Mouse (Mus musculus) CH12.LX (cell line): ENCODE results near the gene Zc3h10. TPM values are rescaled to one million over a fixed set of nuclear protein-coding genes. Genes with fewer than 3 reads are reported as not detected.
A peak's percentile ranks its signal among the peaks of the same experiment; 100 is the strongest.

ENCODE experiments used
- DNase-seq: peaks from one replicate; pipeline ENCODE4 v3.0.0-alpha.2; 2013; ENCODE audit errors: extremely low read depth
- H3K27ac ChIP-seq: 2 replicates; pipeline ENCODE4 v1.5.1; 2012; ENCODE audit warnings: low read depth, mild to moderate bottlenecking, control low read depth, moderate library complexity; ENCODE audit not compliant: insufficient read depth
- H3K27me3 ChIP-seq: replicated peaks from 2 replicates; pipeline ENCODE3; 2012; ENCODE audit warnings: inconsistent platforms
- H3K36me3 ChIP-seq, 2 experiments: replicated peaks in 1 of 2; 2 replicates each; pipeline versions ENCODE3 to v1.6.1; 2012; ENCODE audit warnings: inconsistent platforms in 1 of 2, low read length in 1 of 2, mild to moderate bottlenecking in 1 of 2, mixed read lengths in 1 of 2, moderate library complexity in 1 of 2; ENCODE audit not compliant: control insufficient read depth in 1 of 2, insufficient read depth in 1 of 2
- H3K4me1 ChIP-seq, 2 experiments: 2 replicates each; pipeline ENCODE4 v1.6.1; 2012; ENCODE audit warnings: inconsistent platforms in 1 of 2, moderate library complexity in 1 of 2; ENCODE audit not compliant: insufficient read depth in 2 of 2, control insufficient read depth in 1 of 2
- H3K4me2 ChIP-seq: 2 replicates; pipeline ENCODE4 v1.6.1; 2012; ENCODE audit warnings: low read depth, mild to moderate bottlenecking, control low read depth; ENCODE audit not compliant: poor library complexity, insufficient read depth, severe bottlenecking
- H3K4me3 ChIP-seq, 3 experiments: fragments of 150-350 bp in 1 of 3; sonication (generic) in 1 of 3; replicated peaks in 1 of 3; 2 replicates each; pipeline versions ENCODE3 to v1.5.1; 2011 to 2012; ENCODE audit warnings: low read depth in 2 of 3, low read length in 2 of 3, mild to moderate bottlenecking in 2 of 3, moderate library complexity in 2 of 3, control low read depth in 1 of 3, improper control_type of control experiment in 1 of 3, inconsistent platforms in 1 of 3, mixed read lengths in 1 of 3; ENCODE audit not compliant: poor library complexity in 1 of 3
- H3K79me2 ChIP-seq: replicated peaks from 2 replicates; pipeline ENCODE4 v1.6.1; 2012; ENCODE audit warnings: mild to moderate bottlenecking, moderate library complexity; ENCODE audit not compliant: control insufficient read depth, poor library complexity, insufficient read depth, severe bottlenecking; ENCODE audit errors: extremely low read depth
- H3K9ac ChIP-seq: 2 replicates; pipeline ENCODE4 v1.6.1; 2012; ENCODE audit warnings: low read depth, mild to moderate bottlenecking, control low read depth, moderate library complexity; ENCODE audit not compliant: insufficient read depth
- H3K9me3 ChIP-seq: replicated peaks from 2 replicates; pipeline ENCODE3; 2012; ENCODE audit warnings: low read length, inconsistent platforms, mixed read lengths
- BHLHE40 ChIP-seq: IDR thresholded peaks from 2 replicates; pipeline ENCODE4 v1.6.1; 2011; ENCODE audit warnings: mild to moderate bottlenecking, low read depth, low read length, improper control_type of control experiment
- CHD1 ChIP-seq: IDR thresholded peaks from 2 replicates; pipeline ENCODE4 v1.6.1; 2012; ENCODE audit warnings: low read depth, low read length, improper control_type of control experiment, inconsistent platforms
- ELF1 ChIP-seq: IDR thresholded peaks from 2 replicates; pipeline ENCODE4 v1.6.1; 2014; ENCODE audit warnings: low read depth, mild to moderate bottlenecking, inconsistent platforms, low read length, improper control_type of control experiment
- EP300 ChIP-seq: IDR thresholded peaks from 2 replicates; pipeline ENCODE4 v1.6.1; 2011; ENCODE audit warnings: low read length, improper control_type of control experiment
- ETS1 ChIP-seq: conservative IDR thresholded peaks from 2 replicates; pipeline ENCODE4 v1.6.1; 2012; ENCODE audit warnings: low read depth, mild to moderate bottlenecking, inconsistent platforms, low read length, improper control_type of control experiment, moderate library complexity
- HCFC1 ChIP-seq: IDR thresholded peaks from 2 replicates; pipeline ENCODE4 v1.6.1; 2012; ENCODE audit warnings: low read depth, mild to moderate bottlenecking, inconsistent platforms, low read length, improper control_type of control experiment
- IRF4 ChIP-seq: IDR thresholded peaks from 2 replicates; pipeline ENCODE4 v1.6.1; 2014; ENCODE audit warnings: low read depth, mild to moderate bottlenecking, inconsistent platforms, low read length, improper control_type of control experiment
- JUN ChIP-seq: IDR thresholded peaks from 2 replicates; pipeline ENCODE4 v1.6.1; 2011; ENCODE audit warnings: low read depth, mild to moderate bottlenecking, low read length, improper control_type of control experiment, moderate library complexity; ENCODE audit not compliant: insufficient read depth
- KAT2A ChIP-seq: IDR thresholded peaks from 2 replicates; pipeline ENCODE4 v1.6.1; 2012; ENCODE audit warnings: low read length, improper control_type of control experiment, inconsistent platforms; ENCODE audit not compliant: insufficient replicate concordance
- MAFK ChIP-seq: IDR thresholded peaks from 2 replicates; pipeline ENCODE4 v1.6.1; 2011; ENCODE audit warnings: low read length, improper control_type of control experiment; ENCODE audit not compliant: insufficient replicate concordance
- MEF2A ChIP-seq: IDR thresholded peaks from 2 replicates; pipeline ENCODE4 v1.6.1; 2014; ENCODE audit warnings: low read depth, mild to moderate bottlenecking, inconsistent platforms, low read length, improper control_type of control experiment, borderline replicate concordance
- MXI1 ChIP-seq: IDR thresholded peaks from 2 replicates; pipeline ENCODE4 v1.6.1; 2011; ENCODE audit warnings: mild to moderate bottlenecking, low read depth, low read length, improper control_type of control experiment
- MYC ChIP-seq: IDR thresholded peaks from 2 replicates; pipeline ENCODE4 v1.6.1; 2011; ENCODE audit warnings: low read depth, mild to moderate bottlenecking, improper control_type of control experiment, low read length
- NELFE ChIP-seq: IDR thresholded peaks from 2 replicates; pipeline ENCODE4 v1.6.1; 2011; ENCODE audit warnings: low read depth, low read length, improper control_type of control experiment
- NRF1 ChIP-seq: IDR thresholded peaks from 2 replicates; pipeline ENCODE4 v1.6.1; 2014; ENCODE audit warnings: low read depth, mild to moderate bottlenecking, inconsistent platforms, low read length, improper control_type of control experiment, moderate library complexity
- PAX5 ChIP-seq: IDR thresholded peaks from 2 replicates; pipeline ENCODE4 v1.6.1; 2012; ENCODE audit warnings: low read length, inconsistent platforms, mixed read lengths
- POLR2A ChIP-seq: IDR thresholded peaks from 2 replicates; pipeline ENCODE4 v1.6.1; 2011; ENCODE audit warnings: low read depth, mild to moderate bottlenecking, improper control_type of control experiment, low read length
- POLR2AphosphoS2 ChIP-seq: IDR thresholded peaks from 2 replicates; pipeline ENCODE4 v1.6.1; 2011; ENCODE audit warnings: low read depth, low read length, improper control_type of control experiment
- RAD21 ChIP-seq: IDR thresholded peaks from 2 replicates; pipeline ENCODE4 v1.6.1; 2011; ENCODE audit warnings: low read depth, mild to moderate bottlenecking, low read length, improper control_type of control experiment, moderate library complexity
- RCOR1 ChIP-seq: conservative IDR thresholded peaks from 2 replicates; pipeline ENCODE4 v1.6.1; 2012; ENCODE audit warnings: low read depth, mild to moderate bottlenecking, inconsistent platforms, low read length, improper control_type of control experiment
- SIN3A ChIP-seq: IDR thresholded peaks from 2 replicates; pipeline ENCODE4 v1.6.1; 2012; ENCODE audit warnings: low read length, improper control_type of control experiment, inconsistent platforms
- SMC3 ChIP-seq: IDR thresholded peaks from 2 replicates; pipeline ENCODE4 v1.6.1; 2011; ENCODE audit warnings: low read depth, low read length, improper control_type of control experiment
- TBP ChIP-seq: conservative IDR thresholded peaks from 2 replicates; pipeline ENCODE4 v1.6.1; 2011; ENCODE audit warnings: low read depth, low read length, improper control_type of control experiment
- TCF12 ChIP-seq: IDR thresholded peaks from 2 replicates; pipeline ENCODE4 v1.6.1; 2014; ENCODE audit warnings: low read depth, mild to moderate bottlenecking, inconsistent platforms, low read length, improper control_type of control experiment
- ZMIZ1 ChIP-seq: IDR thresholded peaks from 2 replicates; pipeline ENCODE4 v1.6.1; 2012; ENCODE audit warnings: low read depth, mild to moderate bottlenecking, inconsistent platforms, low read length, improper control_type of control experiment
- dilution Hi-C: fragments of 300-500 bp; cut with MboI; formaldehyde crosslinking; loops from 2 replicates; pipeline ENCODE4 v1.14.3; 2020; ENCODE audit warnings: low sequenced_read_pairs; ENCODE audit not compliant: extremely low pct_unique_long_range_greater_than_20kb, extremely low pct_ligation_motif_present
- in situ Hi-C: fragments of 300-500 bp; cut with MboI; formaldehyde crosslinking; loops from 3 replicates; pipeline ENCODE4 v1.14.3; 2019; ENCODE audit warnings: low sequenced_read_pairs, low pct_ligation_motif_present, low pct_unique_long_range_greater_than_20kb, mixed read lengths
- polyA plus RNA-seq: library from polyadenylated mRNA; unstranded; fragments of >175 nt; gene quantifications from 2 replicates; pipeline ENCODE4 v1.2.1, GENCODE M21; 2012; ENCODE audit warnings: low read depth; ENCODE audit not compliant: insufficient read length
- total RNA-seq, 2 experiments: library from RNA; depleted of rRNA; stranded (reverse); fragments of 300-350 nt in 1 of 2; fragments of >200 nt in 1 of 2; gene quantifications; 2 replicates each; pipeline ENCODE4 v1.2.3; 2012 to 2014

The Zc3h10 gene
- total and polyA plus RNA-seq, 3 experiments, result 14.4 to 19.9 (median 16.2) TPM

DNA sequence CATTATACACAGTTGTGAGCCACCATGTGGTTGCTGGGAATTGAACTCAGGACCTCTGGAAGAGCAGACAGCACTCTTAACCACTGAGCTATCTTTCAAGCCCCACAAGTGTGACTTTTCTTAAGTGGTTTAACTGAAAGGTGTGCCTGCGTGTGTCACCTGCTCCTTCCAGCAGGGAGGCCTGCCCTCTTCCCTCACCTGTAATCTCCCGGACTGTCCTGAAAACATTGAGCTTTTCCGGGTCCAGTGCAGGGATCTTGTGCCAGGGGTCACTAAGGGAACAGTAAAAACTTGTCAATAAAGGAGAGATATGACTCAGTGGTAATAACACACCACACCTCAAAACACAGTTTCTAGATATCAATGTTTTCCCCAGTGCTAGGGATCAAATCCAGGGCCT, 31.7 kb upstream of the Zc3h10 start:
- DNase-seq, result no peak
- Histone ChIP-seq H3K4me1 (peaks cover 7 to 15% of the 10 kb centered on the region in 2 experiments), H3K4me3 (no peak overlapping the region), H3K9ac (no peak overlapping the region), H3K9me3 (no peaks in the 10 kb centered on the region), H3K36me3 (peaks cover 9 to 24% of the 10 kb centered on the region in 2 experiments), H3K27ac (no peak overlapping the region), H3K4me2 (no peak overlapping the region), H3K27me3 (peaks cover 20% of the 10 kb centered on the region), H3K79me2 (no peaks in the 10 kb centered on the region)
- in situ Hi-C loops, result no loop called here
- dilution Hi-C loops, result no loop called here
- TF ChIP-seq MYC (no peak), TBP (no peak), MEF2A (no peak), POLR2A (no peak), RCOR1 (no peak), ZMIZ1 (no peak), JUN (no peak), POLR2AphosphoS2 (no peak), EP300 (no peak), ETS1 (no peak), HCFC1 (no peak), ELF1 (no peak), SMC3 (no peak)

DNA sequence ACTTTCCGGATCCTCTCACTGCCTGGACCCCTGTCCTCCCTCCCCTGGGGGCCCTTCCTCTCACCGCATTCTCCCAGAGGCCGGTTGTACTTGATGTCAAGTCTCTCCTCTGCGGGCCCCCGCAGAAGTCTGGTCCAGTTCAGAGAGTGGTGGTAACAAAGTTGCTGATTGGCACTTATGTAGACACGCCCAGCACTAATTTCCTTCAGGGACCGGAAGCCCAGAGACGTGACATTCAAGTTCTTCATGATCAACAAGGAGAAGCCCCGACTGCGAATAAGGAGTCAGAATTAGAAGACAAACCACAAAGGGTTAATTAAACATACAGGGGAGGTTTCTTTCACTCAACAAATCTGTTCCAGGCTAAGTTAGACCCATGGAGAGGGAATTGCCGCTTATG, 30.8 kb upstream of the Zc3h10 start:
- peak overlapping the region; percentile 45 for H3K4me2 ChIP-seq
- H3K4me3 ChIP-seq, result peak overlapping the region; percentile 71 to 94 (median 80)
- in situ Hi-C loops (no loop called here), dilution Hi-C loops (no loop called here)
- H3K27ac ChIP-seq, result no peak overlapping the region
- H3K27me3 ChIP-seq, result peaks cover 11% of the 10 kb centered on the region
- TF ChIP-seq ZMIZ1, result peak; percentile 72; the same call in 1 of the 2 replicates
- TF ChIP-seq RAD21, result no peak
- TF ChIP-seq POLR2A, result peak; percentile 74
- TF ChIP-seq KAT2A, result no peak
- 0 out of 2 replicates have a peak, but pooled peaks have one; percentile 5 for TF ChIP-seq ETS1
- peak; percentile 43; the same call in 1 of the 2 replicates for TF ChIP-seq BHLHE40
- peak; percentile 85 for TF ChIP-seq NELFE
- TF ChIP-seq NRF1, result no peak
- peak; percentile 71; the same call in 1 of the 2 replicates for TF ChIP-seq POLR2AphosphoS2
- peak; percentile 70 for TF ChIP-seq MAFK
- peak; percentile 34; the same call in 1 of the 2 replicates for TF ChIP-seq MXI1
- peak; percentile 59 for TF ChIP-seq HCFC1
- TF ChIP-seq IRF4, result no peak
- TF ChIP-seq TBP, result peak; percentile 83; the same call in 1 of the 2 replicates
- TF ChIP-seq CHD1, result 0 out of 2 replicates have a peak, but pooled peaks have one; percentile 55
- no peak for TF ChIP-seq PAX5
- TF ChIP-seq TCF12, result peak; percentile 61; the same call in 1 of the 2 replicates
- TF ChIP-seq ELF1, result peak; percentile 78
- TF ChIP-seq SIN3A, result peak; percentile 88
- DNase-seq, result peak; percentile 75
- H3K36me3 ChIP-seq, result peaks cover 19 to 34% of the 10 kb centered on the region in 2 experiments
- peak overlapping the region; percentile 71 for H3K9ac ChIP-seq
- H3K79me2 ChIP-seq, result no peaks in the 10 kb centered on the region
- H3K4me1 ChIP-seq, result peaks cover 7 to 12% of the 10 kb centered on the region in 2 experiments
- H3K9me3 ChIP-seq, result no peaks in the 10 kb centered on the region
